Mouse (Mus musculus) left cerebral cortex, postnatal 25 days (tissue): ENCODE measurements around the gene Gatad2b. TPM values are rescaled to one million over a fixed set of nuclear protein-coding genes. Genes with fewer than 3 reads are reported as not detected.
A peak's percentile ranks its signal among the peaks of the same experiment; 100 is the strongest.

ENCODE experiments used
- DNase-seq, 2 experiments: peaks; one replicate each; pipeline ENCODE4 v3.0.0; 2022; ENCODE audit warnings: low spot score in 2 of 2, mixed read lengths in 1 of 2
- intact Hi-C: fragments of 180-260 bp; cut with DNase I; formaldehyde crosslinking; loops from one replicate; pipeline ENCODE4 v1.15.1; 2025
- microRNA-seq, 2 experiments: library from miRNA; unstranded; fragments of <30 nt; microRNA quantifications; one replicate each; pipeline ENCODE4 v1.2.0; 2022
- total RNA-seq, 2 experiments: library from RNA; stranded (reverse); gene quantifications; 2 replicates each; pipeline ENCODE4 v1.2.3; 2021

Gatad2b gene
- total RNA-seq, 2 experiments from 2014 or later = 88.3 to 97.4 TPM

DNA sequence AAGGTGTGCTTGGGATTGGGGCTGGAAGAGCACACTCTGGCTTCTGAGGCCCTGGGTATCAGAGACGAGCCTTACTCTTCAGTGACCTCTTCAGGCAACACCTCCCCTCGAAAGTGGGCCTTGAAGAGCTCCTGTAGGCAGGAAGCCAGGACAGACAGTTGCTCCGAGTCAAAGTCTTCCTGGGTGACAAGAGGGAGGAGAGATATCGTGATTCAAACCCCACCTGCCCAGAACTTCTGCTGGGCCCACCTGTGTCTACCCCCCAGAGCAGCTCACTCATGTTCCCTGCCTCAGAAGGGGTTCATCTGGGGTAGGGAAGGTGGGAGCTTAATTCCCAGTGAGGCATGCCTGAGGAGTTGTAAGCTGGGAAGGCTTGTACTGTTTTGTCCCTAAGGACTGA, 108.0 kb downstream of the Gatad2b start:
- intact Hi-C loops = no loop called here

DNA sequence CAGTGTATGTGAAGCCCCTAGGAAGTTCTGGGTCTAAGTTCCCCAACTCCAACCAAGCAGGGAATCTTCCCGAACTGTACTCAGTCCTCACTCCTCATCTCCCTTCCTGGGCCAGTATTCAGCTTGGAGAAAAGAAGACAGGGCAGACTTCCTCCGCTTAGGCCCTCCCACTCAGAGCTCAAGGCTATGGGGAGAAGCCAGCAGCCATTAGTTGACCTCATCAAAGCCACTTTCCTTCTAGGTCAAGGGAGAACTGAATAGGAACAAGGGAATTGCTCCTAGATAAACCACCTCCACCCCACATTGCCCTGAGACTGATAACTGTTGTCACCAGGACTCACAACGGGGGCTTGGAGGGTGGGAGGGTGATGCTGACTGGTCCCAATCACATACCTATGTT, 111.1 kb downstream of the Gatad2b start:
- intact Hi-C loops = no loop called here
- DNase-seq = no peak

More for the DNA sequence above, 108.0 kb downstream of the Gatad2b start:
- DNase-seq = no peak

DNA sequence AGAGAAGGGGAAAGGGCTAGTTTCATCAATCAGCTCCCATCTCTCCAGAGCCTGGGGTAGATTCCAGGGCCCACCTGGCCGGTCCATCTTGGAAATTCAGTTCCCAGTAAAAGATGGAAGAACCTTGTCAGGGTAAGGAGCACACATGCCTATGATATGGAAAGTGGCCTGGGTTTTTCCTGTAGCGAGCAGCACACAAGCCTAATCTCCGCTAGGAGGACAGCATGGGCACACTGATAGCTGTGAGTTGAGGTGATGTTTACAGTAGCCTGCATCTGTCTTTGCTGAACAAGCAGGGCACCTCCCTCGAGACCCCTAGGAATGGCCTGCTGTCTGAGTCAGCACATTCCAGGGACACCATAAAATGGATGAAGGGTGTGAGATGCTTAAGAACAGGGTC, 111.6 kb downstream of the Gatad2b start:
- intact Hi-C loops = no loop called here
- no peak for DNase-seq

DNA sequence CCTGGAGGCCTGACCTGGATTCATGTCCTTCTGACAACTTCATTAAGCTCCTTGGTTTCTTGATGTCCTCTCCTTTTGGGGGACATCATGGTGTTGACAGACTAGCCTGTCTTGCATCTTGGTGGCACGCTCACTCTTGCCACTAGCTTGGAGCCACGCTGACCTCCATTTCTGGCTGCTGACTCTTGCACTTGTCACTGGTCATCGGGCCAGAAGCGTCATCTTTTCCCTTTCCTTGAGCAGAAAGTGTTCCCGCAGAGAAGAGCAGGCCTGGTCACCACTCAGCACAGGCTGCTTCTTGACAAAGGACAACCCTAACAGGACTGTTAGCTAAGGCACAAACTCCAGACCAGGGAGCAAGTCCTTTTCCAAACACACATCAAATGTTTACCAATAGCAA, 113.4 kb downstream of the Gatad2b start:
- intact Hi-C loops = no loop called here
- no peak for DNase-seq

GRCm38 (mm10) chr3:90408721-90409120, 115.7 kb downstream of the Gatad2b start:
- intact Hi-C loops = no loop called here
- no peak for DNase-seq

DNA sequence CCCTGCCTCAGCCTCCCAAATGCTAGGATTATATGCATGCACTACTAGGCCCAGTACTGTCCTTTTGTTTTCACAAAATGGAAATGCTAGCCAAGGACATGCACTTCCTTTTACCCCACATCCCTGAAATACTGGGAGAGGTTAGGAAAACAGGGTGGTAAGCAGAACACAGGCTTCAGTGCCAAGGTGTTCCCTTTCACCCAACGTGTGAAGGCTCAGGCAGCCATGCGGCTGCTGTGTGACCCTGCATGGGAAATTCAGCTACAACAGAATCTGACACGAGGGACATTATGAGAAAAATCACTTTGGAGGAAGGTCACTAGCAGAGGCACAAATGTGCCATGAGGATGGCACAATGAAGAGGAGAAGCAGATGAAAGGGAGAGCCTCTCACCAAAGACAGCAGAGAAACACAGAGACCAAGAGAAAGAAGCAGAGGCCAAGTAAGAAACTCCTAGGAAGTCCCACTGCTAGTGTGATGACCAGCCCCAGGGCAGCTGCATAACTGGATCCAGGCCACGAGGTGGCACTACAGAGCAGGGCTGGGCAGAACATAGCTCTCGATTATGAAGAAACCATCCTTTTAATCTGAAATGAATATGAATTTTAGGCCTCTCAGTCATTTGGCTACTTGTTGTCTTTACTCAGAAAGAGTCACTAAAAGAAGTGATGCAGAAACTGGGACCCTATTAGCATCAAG, 119.5 kb downstream of the Gatad2b start:
- DNase-seq = peak; percentile 57 to 70
- intact Hi-C loops = loop anchor here (1.0 to 10.0 kb wide), 2 partner anchors 54 to 242 kb away; partner anchors contain the start of gene S100a7a

GRCm38 (mm10) chr3:90413011-90413396, 120.0 kb downstream of the Gatad2b start:
- intact Hi-C loops = loop anchor here (10.0 kb wide), 1 partner anchor 242 kb away; the partner anchor contains the start of gene S100a7a

More at GRCm38 (mm10) chr3:90413011-90413396, 120.0 kb downstream of the Gatad2b start:
- no peak for DNase-seq

Small RNA genes within 50 kb of the gene (microRNA-seq; reads per million reads assigned to microRNA genes)
- gene Mir7012 = 0 to 0.99 reads per million in 2 experiments

Other genes starting within 250 kb of the Gatad2b start
- 10 to 100 TPM; 84.3 to 87.2 TPM for gene 4933434E20Rik, start 241.5 kb upstream of the Gatad2b start, total RNA-seq
- gene Ubap2l, start 240.6 kb upstream of the Gatad2b start, total RNA-seq = 100 to 1,000 TPM; 182 to 205 TPM
- gene Tpm3, start 220.5 kb upstream of the Gatad2b start, total RNA-seq = 100 to 1,000 TPM; 190 to 191 TPM
- under 1 TPM; 0.27 to 0.46 TPM for gene Nup210l, start 189.0 kb upstream of the Gatad2b start, total RNA-seq
- 100 to 1,000 TPM; 768 to 783 TPM for gene Rps27, start 79.5 kb upstream of the Gatad2b start, total RNA-seq
- 1 to 10 TPM; 6.0 to 8.0 TPM for gene Rab13, start 79.5 kb upstream of the Gatad2b start, total RNA-seq
- gene Jtb, start 61.6 kb upstream of the Gatad2b start, total RNA-seq = 10 to 100 TPM; 43.2 to 44.7 TPM
- gene Creb3l4, start 49.7 kb upstream of the Gatad2b start, total RNA-seq = not detected
- gene Slc39a1, start 45.0 kb upstream of the Gatad2b start, total RNA-seq = 10 to 100 TPM; 47.7 to 48.8 TPM
- gene Crtc2, start 39.0 kb upstream of the Gatad2b start, total RNA-seq = 10 to 100 TPM; 25.8 to 30.7 TPM
- gene Dennd4b, start 28.0 kb upstream of the Gatad2b start, total RNA-seq = 10 to 100 TPM; 30.5 to 33.4 TPM
- gene Slc27a3, start 96.8 kb downstream of the Gatad2b start, total RNA-seq = 1 to 10 TPM; 7.2 to 8.1 TPM
- 10 to 100 TPM; 64.3 to 70.2 TPM for gene Ints3, start 140.4 kb downstream of the Gatad2b start, total RNA-seq
- gene Npr1, start 172.7 kb downstream of the Gatad2b start, total RNA-seq = 1 to 10 TPM; 3.0 to 3.1 TPM
- gene Ilf2, start 182.9 kb downstream of the Gatad2b start, total RNA-seq = 10 to 100 TPM; 81.2 to 84.6 TPM
- gene Snapin, start 197.9 kb downstream of the Gatad2b start, total RNA-seq = 10 to 100 TPM; 46.6 to 52.8 TPM
- gene Chtop, start 216.3 kb downstream of the Gatad2b start, total RNA-seq = 100 to 1,000 TPM; 177 to 179 TPM
- gene S100a1, start 221.2 kb downstream of the Gatad2b start, total RNA-seq = 100 to 1,000 TPM; 113 to 116 TPM
- 10 to 100 TPM; 17.0 to 21.1 TPM for gene S100a13, start 221.3 kb downstream of the Gatad2b start, total RNA-seq
- under 1 TPM; 0.50 to 0.71 TPM for gene S100a14, start 233.7 kb downstream of the Gatad2b start, total RNA-seq
- 10 to 100 TPM; 73.7 to 82.8 TPM for gene S100a16, start 244.1 kb downstream of the Gatad2b start, total RNA-seq